Mouse (Mus musculus) testis, postnatal 14 days (tissue): ENCODE results near the gene Ap3m1.

ENCODE experiments used
- DNase-seq: peaks from one replicate; pipeline ENCODE4 v3.0.0; 2021; ENCODE audit warnings: low spot score

Gene Ap3m1

GRCm38 (mm10) chr14:21069594-21069993 is 17.3 kb upstream of the Ap3m1 start:
- DNase-seq, result no peak

GRCm38 (mm10) chr14:21065490-21066162 is 13.3 kb upstream of the Ap3m1 start:
- no peak for DNase-seq

GRCm38 (mm10) chr14:21064321-21064720 is 12.0 kb upstream of the Ap3m1 start:
- no peak for DNase-seq

- DNase-seq, result peak; percentile 38
Measured at GRCm38 (mm10) chr14:21062766-21063513, 10.6 kb upstream of the Ap3m1 start.

GRCm38 (mm10) chr14:21058972-21059371 is 6.7 kb upstream of the Ap3m1 start:
- DNase-seq, result no peak

- DNase-seq, result no peak
Measured at GRCm38 (mm10) chr14:21053586-21053985, 1.3 kb upstream of the Ap3m1 start.

GRCm38 (mm10) chr14:21053151-21053550 is 843 bp upstream of the Ap3m1 start:
- DNase-seq, result no peak

- DNase-seq, result peak; percentile 88
Measured at GRCm38 (mm10) chr14:21052781-21053130, 448 bp upstream of the Ap3m1 start.

- DNase-seq, result no peak
Measured at GRCm38 (mm10) chr14:21051380-21052111, 762 bp downstream of the Ap3m1 start.

GRCm38 (mm10) chr14:21050734-21051133 is 1.6 kb downstream of the Ap3m1 start:
- peak; percentile 65 for DNase-seq

- DNase-seq, result no peak
Measured at GRCm38 (mm10) chr14:21048879-21049278, 3.4 kb downstream of the Ap3m1 start.

GRCm38 (mm10) chr14:21047840-21048239 is 4.5 kb downstream of the Ap3m1 start:
- DNase-seq, result no peak

GRCm38 (mm10) chr14:21039623-21040022 is 12.7 kb downstream of the Ap3m1 start:
- DNase-seq, result no peak

- DNase-seq, result no peak
Measured at GRCm38 (mm10) chr14:21039077-21039476, 13.2 kb downstream of the Ap3m1 start.

GRCm38 (mm10) chr14:21034791-21035190 is 17.5 kb downstream of the Ap3m1 start:
- no peak for DNase-seq

- no peak for DNase-seq
Measured at GRCm38 (mm10) chr14:21034271-21034670, 18.0 kb downstream of the Ap3m1 start.

- DNase-seq, result no peak
Measured at GRCm38 (mm10) chr14:21031783-21032511, 20.4 kb downstream of the Ap3m1 start.

GRCm38 (mm10) chr14:21029025-21029659 is 23.2 kb downstream of the Ap3m1 start:
- DNase-seq, result no peak

- no peak for DNase-seq
Measured at GRCm38 (mm10) chr14:21027542-21027941, 24.8 kb downstream of the Ap3m1 start.

GRCm38 (mm10) chr14:21020435-21020834 is 31.9 kb downstream of the Ap3m1 start:
- no peak for DNase-seq

GRCm38 (mm10) chr14:21018977-21019376 is 33.3 kb downstream of the Ap3m1 start:
- no peak for DNase-seq

GRCm38 (mm10) chr14:21017871-21018270 is 34.4 kb downstream of the Ap3m1 start:
- no peak for DNase-seq
